Mouse (Mus musculus): ENCODE data around the gene Il21.

The Il21 gene

DNA sequence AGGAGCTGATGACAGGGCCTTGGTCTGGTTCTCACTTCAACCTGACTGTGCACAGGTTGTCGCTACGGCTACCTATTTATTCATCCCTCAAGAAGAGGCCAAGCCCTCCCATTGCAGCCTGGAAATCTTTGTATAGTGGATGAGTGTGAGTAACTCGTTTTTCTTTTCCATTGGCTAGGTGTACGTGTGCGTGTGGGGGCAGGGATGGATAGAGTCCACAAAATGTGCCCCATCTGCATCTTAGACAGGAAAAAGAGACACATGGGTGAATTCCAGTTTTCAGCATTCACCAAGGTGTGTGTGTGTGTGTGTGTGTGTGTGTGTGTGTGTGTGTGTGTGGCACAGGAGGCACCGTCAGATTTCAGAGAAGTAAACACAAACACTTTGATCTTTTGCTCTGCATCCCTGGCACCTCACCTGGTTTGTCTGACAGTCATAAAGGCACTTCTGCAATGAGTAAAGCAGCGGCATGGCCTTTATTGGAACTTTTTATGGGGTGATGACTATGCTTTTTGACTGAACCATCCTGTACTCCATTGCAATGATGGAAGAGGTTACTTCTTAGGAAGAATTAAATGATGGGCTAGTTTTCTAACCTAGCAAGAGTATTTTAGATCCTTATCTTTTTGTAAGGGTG lies at the start of gene Il21:
Il21 (minus strand) TSS at position 51 of the 637 bp plus-strand sequence.
- Histone ChIP-seq H3K9me3 (ENCODE audit: low read length) (peaks cover 4% of the 10 kb centered on the region; the same call in 1 of the 2 replicates), H3K4me3 (replicated peaks; ENCODE audit: low read length) (no peak within 1 kb of the TSS), H3K4me1 (replicated peaks; ENCODE audit: low read depth, low read length) (no peaks in the 10 kb centered on the region), H3K27me3 (ENCODE audit: insufficient read depth, low read length) (no peaks in the 10 kb centered on the region), H3K36me3 (ENCODE audit: insufficient read depth, low read length) (no peaks in the 10 kb centered on the region)
- TF ChIP-seq CTCF (conservative IDR thresholded peaks at IDR 0.05; ENCODE audit: low read length) = no peak
- no peak for TF ChIP-seq NANOG (IDR thresholded peaks at IDR 0.05; ENCODE audit: borderline replicate concordance, low read length)
- TF ChIP-seq POU5F1 (IDR thresholded peaks at IDR 0.05; ENCODE audit: borderline replicate concordance, low read length) = no peak

DNA sequence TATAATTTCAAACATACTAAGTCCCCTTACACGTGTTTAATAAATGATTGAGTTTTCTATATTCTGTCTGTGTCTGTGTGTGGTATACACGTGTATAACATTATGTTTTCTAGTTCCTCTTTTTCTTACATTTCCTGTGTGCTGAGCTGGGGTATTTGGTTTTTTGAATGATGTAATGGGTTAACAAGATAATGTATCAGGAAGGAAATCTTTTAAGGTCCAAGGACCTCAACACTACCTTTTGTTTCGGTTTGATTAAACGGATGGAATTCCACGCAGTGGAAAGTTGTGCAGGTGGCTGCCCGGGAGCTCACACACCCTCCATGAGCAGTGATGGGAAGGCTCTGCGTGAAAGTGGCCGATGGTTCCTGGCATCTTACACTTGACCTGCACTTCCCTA lies 48.4 kb upstream of the Il21 start:
- no peak overlapping the region for H3K4me3 ChIP-seq (replicated peaks; ENCODE audit: low read length)
- no peaks in the 10 kb centered on the region for H3K4me1 ChIP-seq (replicated peaks; ENCODE audit: low read depth, low read length)
- TF ChIP-seq NANOG (IDR thresholded peaks at IDR 0.05; ENCODE audit: borderline replicate concordance, low read length) (no peak), CTCF (conservative IDR thresholded peaks at IDR 0.05; ENCODE audit: low read length) (no peak), POU5F1 (IDR thresholded peaks at IDR 0.05; ENCODE audit: borderline replicate concordance, low read length) (no peak)
- no peaks in the 10 kb centered on the region for H3K27me3 ChIP-seq (ENCODE audit: insufficient read depth, low read length)
- H3K36me3 ChIP-seq (ENCODE audit: insufficient read depth, low read length) = no peaks in the 10 kb centered on the region
- no peaks in the 10 kb centered on the region for H3K9me3 ChIP-seq (ENCODE audit: low read length)

DNA sequence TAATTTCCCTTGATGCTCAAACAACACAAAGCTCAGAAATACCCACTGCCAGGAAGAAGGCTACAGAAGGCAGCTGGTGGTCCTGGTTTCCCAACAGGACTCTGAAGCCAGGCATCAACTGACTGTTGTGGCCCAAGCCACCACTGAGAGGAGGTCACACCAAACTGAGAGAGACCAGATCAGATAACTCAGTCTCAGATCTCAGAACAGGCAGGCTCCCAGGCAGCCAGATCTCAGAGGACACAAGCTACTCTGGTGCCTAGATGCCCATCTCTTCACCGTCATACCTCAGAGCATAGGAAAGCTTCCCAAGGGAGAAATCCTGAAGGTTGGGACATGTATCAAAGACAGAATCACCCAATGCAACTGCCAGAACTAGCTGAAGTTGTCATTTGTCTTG lies 47.8 kb upstream of the Il21 start:
- TF ChIP-seq POU5F1 (IDR thresholded peaks at IDR 0.05; ENCODE audit: borderline replicate concordance, low read length) = no peak
- TF ChIP-seq NANOG (IDR thresholded peaks at IDR 0.05; ENCODE audit: borderline replicate concordance, low read length) = no peak
- TF ChIP-seq CTCF (conservative IDR thresholded peaks at IDR 0.05; ENCODE audit: low read length) = no peak
- Histone ChIP-seq H3K36me3 (ENCODE audit: insufficient read depth, low read length) (no peaks in the 10 kb centered on the region), H3K4me1 (replicated peaks; ENCODE audit: low read depth, low read length) (no peaks in the 10 kb centered on the region)

DNA sequence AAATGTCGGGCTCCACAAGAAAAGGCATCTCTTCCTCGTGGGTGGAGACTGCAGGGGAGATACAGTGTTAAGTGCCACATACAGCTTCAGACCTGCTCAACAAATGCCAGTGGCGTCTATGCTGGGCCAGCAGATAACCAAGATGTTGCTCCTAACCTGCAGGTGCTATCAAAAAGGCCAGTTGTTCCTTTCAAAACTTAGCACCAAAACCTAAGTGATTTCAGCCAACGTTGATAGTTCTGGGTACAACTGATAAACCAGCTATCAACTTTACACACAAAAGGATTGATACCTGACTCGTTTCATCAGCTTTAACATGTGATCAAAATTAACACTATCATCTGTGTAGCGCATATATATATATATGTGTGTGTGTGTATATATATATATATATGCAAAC lies 42.2 kb upstream of the Il21 start:
- no peak overlapping the region for H3K4me3 ChIP-seq (replicated peaks; ENCODE audit: low read length)
- H3K27me3 ChIP-seq (ENCODE audit: insufficient read depth, low read length) = no peaks in the 10 kb centered on the region
- no peaks in the 10 kb centered on the region for H3K36me3 ChIP-seq (ENCODE audit: insufficient read depth, low read length)
- no peak for TF ChIP-seq POU5F1 (IDR thresholded peaks at IDR 0.05; ENCODE audit: borderline replicate concordance, low read length)
- no peak for TF ChIP-seq CTCF (conservative IDR thresholded peaks at IDR 0.05; ENCODE audit: low read length)
- TF ChIP-seq NANOG (IDR thresholded peaks at IDR 0.05; ENCODE audit: borderline replicate concordance, low read length) = no peak
- no peaks in the 10 kb centered on the region for H3K9me3 ChIP-seq (ENCODE audit: low read length)
- H3K4me1 ChIP-seq (replicated peaks; ENCODE audit: low read depth, low read length) = no peaks in the 10 kb centered on the region

More for the DNA sequence above, 47.8 kb upstream of the Il21 start:
- Histone ChIP-seq H3K9me3 (ENCODE audit: low read length) (no peaks in the 10 kb centered on the region), H3K27me3 (ENCODE audit: insufficient read depth, low read length) (no peaks in the 10 kb centered on the region), H3K4me3 (replicated peaks; ENCODE audit: low read length) (no peak overlapping the region)

DNA sequence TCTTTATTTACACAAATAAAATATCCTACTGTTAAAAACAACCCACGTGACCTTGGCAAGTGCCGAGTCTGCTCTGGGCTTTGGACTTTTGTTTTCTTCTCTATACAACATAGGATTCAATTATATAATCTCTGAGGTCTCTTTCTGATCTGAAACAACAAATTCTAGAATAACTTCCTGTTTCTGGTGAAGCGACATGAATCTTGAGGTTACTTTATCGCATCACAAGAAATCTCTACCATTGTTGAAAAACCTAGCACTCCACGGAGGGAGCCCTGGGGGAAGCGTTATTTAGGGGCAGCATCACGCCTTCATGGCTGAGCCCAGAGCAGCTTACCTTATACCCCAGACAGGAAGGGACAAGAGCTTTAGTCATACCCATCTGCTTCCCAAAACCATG lies 40.7 kb upstream of the Il21 start:
- Histone ChIP-seq H3K9me3 (ENCODE audit: low read length) (no peaks in the 10 kb centered on the region), H3K4me1 (replicated peaks; ENCODE audit: low read depth, low read length) (no peaks in the 10 kb centered on the region), H3K27me3 (ENCODE audit: insufficient read depth, low read length) (no peaks in the 10 kb centered on the region), H3K4me3 (replicated peaks; ENCODE audit: low read length) (no peak overlapping the region), H3K36me3 (ENCODE audit: insufficient read depth, low read length) (no peaks in the 10 kb centered on the region)
- TF ChIP-seq NANOG (IDR thresholded peaks at IDR 0.05; ENCODE audit: borderline replicate concordance, low read length) = no peak
- TF ChIP-seq POU5F1 (IDR thresholded peaks at IDR 0.05; ENCODE audit: borderline replicate concordance, low read length) = no peak

DNA sequence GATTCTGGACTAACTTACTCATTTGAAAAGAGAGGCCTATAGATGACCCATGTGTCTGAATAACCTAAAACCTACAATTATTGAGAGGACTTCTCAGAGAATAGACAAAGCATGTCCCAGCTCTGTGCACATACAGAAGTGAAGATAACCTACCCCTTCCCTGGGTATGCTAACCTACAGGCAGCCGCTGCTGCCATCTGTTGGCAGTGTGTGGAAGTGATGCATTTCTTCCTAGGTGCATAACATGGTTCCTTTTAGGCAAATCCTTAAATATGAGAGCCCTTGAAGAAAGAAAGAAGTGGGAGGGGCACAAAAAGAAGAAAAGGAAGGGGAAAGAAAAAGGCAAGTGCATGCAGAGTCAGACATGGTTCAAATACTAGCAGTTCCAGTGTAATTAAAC lies 38.8 kb upstream of the Il21 start:
- peak; percentile 94 for TF ChIP-seq CTCF (conservative IDR thresholded peaks at IDR 0.05; ENCODE audit: low read length)
- TF ChIP-seq NANOG (IDR thresholded peaks at IDR 0.05; ENCODE audit: borderline replicate concordance, low read length) = no peak
- no peaks in the 10 kb centered on the region for H3K9me3 ChIP-seq (ENCODE audit: low read length)
- H3K4me3 ChIP-seq (replicated peaks; ENCODE audit: low read length) = no peak overlapping the region
- H3K27me3 ChIP-seq (ENCODE audit: insufficient read depth, low read length) = no peaks in the 10 kb centered on the region
- no peaks in the 10 kb centered on the region for H3K4me1 ChIP-seq (replicated peaks; ENCODE audit: low read depth, low read length)
- H3K36me3 ChIP-seq (ENCODE audit: insufficient read depth, low read length) = no peaks in the 10 kb centered on the region

DNA sequence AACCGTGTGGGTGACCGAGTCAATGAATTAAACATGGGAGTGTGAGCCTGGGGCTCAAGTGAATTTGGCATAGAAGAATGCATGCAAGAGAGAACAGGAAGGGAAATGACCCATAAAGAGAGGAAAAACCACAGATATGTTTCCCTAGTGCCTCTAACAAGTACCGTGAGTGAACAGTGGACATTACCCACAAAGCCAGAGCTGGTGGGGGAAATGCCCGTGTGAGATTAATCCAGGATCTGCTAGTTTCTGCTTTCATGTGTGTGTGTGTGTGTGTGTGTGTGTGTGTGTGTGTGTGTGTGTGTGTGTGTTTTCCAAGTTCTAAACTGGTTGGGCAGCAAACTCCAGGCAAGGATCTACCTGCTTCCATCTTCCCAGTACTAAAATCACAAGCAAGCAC lies 37.5 kb upstream of the Il21 start:
- Histone ChIP-seq H3K9me3 (ENCODE audit: low read length) (no peaks in the 10 kb centered on the region), H3K36me3 (ENCODE audit: insufficient read depth, low read length) (no peaks in the 10 kb centered on the region), H3K4me3 (replicated peaks; ENCODE audit: low read length) (no peak overlapping the region), H3K27me3 (ENCODE audit: insufficient read depth, low read length) (no peaks in the 10 kb centered on the region), H3K4me1 (replicated peaks; ENCODE audit: low read depth, low read length) (no peaks in the 10 kb centered on the region)
- no peak for TF ChIP-seq NANOG (IDR thresholded peaks at IDR 0.05; ENCODE audit: borderline replicate concordance, low read length)
- no peak for TF ChIP-seq POU5F1 (IDR thresholded peaks at IDR 0.05; ENCODE audit: borderline replicate concordance, low read length)
- no peak for TF ChIP-seq CTCF (conservative IDR thresholded peaks at IDR 0.05; ENCODE audit: low read length)

DNA sequence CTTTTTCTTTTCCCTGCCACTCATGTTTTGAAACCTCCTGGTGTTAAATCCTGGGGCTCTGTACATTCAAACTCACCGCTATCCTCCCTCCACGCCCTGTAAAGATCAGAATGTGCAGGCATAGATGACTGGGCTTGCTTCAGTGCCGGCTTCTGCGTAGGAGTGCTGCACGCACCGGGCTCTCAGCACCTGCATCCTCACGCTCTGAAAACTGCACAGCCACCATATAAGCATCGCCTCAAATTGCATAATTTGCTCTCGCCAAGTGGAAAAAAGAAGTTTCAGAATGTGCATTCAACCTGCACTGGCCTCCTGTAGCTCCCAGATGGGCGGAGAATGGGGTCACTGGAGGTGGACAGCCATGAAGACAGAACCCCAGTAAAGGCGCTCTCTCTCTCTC lies 35.9 kb upstream of the Il21 start:
- no peaks in the 10 kb centered on the region for H3K4me1 ChIP-seq (replicated peaks; ENCODE audit: low read depth, low read length)
- H3K36me3 ChIP-seq (ENCODE audit: insufficient read depth, low read length) = no peaks in the 10 kb centered on the region
- no peak for TF ChIP-seq CTCF (conservative IDR thresholded peaks at IDR 0.05; ENCODE audit: low read length)
- TF ChIP-seq NANOG (IDR thresholded peaks at IDR 0.05; ENCODE audit: borderline replicate concordance, low read length) = no peak
- no peak for TF ChIP-seq POU5F1 (IDR thresholded peaks at IDR 0.05; ENCODE audit: borderline replicate concordance, low read length)
- H3K9me3 ChIP-seq (ENCODE audit: low read length) = no peaks in the 10 kb centered on the region
- no peaks in the 10 kb centered on the region for H3K27me3 ChIP-seq (ENCODE audit: insufficient read depth, low read length)
- no peak overlapping the region for H3K4me3 ChIP-seq (replicated peaks; ENCODE audit: low read length)

DNA sequence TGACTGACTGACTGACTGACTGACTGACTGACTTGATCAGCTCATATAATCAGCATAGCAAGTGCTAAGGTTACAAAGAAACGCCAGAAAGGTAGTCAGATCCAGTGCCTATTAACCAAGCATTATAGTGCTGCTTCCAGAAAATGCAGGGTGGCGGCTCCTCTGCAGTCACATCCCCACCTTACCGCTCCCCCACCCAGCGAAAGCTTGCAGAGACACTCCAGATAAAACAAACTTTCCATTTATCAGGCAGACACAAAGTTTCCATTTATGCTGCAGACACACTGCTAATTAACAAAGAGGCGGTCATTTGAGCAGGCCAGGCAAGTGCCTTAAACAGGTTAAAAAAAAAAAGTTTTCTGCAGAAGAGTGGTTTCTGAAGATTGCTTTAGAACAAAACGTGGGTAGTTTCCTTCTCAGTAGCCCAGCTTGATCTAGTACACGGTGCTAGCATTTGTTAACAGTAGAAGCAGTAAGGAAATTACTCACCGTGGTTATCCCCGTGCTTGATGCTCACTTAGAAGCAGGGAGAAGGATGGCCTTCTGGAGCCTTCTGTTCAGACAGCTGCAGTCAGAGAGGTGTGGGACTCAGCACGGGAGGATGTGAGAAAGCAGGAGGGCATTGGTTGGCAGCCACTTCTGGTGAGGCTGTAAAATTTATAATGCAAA lies 27.0 kb upstream of the Il21 start:
- Histone ChIP-seq H3K36me3 (ENCODE audit: insufficient read depth, low read length) (no peaks in the 10 kb centered on the region), H3K27me3 (ENCODE audit: insufficient read depth, low read length) (no peaks in the 10 kb centered on the region), H3K4me1 (replicated peaks; ENCODE audit: low read depth, low read length) (no peaks in the 10 kb centered on the region), H3K4me3 (replicated peaks; ENCODE audit: low read length) (no peak overlapping the region), H3K9me3 (ENCODE audit: low read length) (no peaks in the 10 kb centered on the region)
- no peak for TF ChIP-seq POU5F1 (IDR thresholded peaks at IDR 0.05; ENCODE audit: borderline replicate concordance, low read length)
- no peak for TF ChIP-seq CTCF (conservative IDR thresholded peaks at IDR 0.05; ENCODE audit: low read length)
- TF ChIP-seq NANOG (IDR thresholded peaks at IDR 0.05; ENCODE audit: borderline replicate concordance, low read length) = no peak
